ENCODE assay signal across 8 mouse cellular contexts in the genomic region with DNA sequence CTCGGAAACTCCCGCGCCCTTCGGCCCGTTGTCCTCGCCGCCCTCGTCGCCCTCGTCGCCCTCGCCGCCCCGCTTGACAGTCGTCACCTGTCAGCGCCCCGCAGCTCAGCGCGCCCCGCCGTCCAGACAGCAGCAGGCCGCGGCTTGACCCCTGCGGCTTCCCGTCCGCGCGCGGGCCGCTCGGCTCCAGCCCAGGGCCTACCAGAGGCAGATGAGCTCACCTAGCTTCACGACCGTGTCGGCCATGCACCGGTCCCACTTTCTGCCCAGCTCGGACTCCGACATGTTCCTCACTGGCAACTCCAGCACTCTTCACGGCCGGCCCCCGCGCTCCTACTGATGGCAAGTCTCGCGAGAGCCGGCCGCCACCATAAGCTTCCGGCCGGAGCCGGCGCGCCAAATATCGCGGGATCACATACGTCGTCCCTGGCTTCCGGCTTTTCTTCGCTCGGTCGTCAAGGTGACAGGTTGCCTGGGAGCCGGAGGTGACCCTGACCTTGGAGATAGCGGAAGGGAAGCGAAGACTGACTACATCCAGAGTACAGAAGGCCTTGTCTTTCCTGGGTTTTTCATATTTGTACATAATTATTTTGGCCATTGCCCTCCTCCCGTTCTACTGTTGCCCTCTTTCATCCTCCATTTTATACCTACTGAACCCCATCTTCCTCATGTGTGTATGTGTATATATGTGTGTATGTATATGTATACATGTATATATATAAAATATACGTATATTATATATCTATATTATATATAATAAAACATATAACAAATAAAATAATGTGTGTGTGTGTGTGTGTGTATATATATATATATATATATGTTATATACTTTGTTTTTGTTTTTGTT. TPM values are rescaled to one million over a fixed set of nuclear protein-coding genes. Genes with fewer than 3 reads are reported as not detected.
A peak's percentile ranks its signal among the peaks of the same experiment; 100 is the strongest.
DNase-seq lines count a peak whose midpoint lies in the region; ATAC-seq lines count a peak whose summit lies in the region.

Gene Minos1, minus strand, starts transcription at position 413 of the 849 bp plus-strand sequence.

- peak; percentile 95 for ATAC-seq in heart, embryonic 13.5 days (ENCODE audit: extremely low read depth, insufficient number of reproducible peaks, low FRiP score, low TSS enrichment)
- peak; percentile 93 for ATAC-seq in liver, embryonic 12.5 days
- ATAC-seq in stomach, embryonic 15.5 days (ENCODE audit: insufficient read depth, low FRiP score, low read depth): peak; percentile 97

- DNase-seq in CD4-positive, CD25-positive, alpha-beta regulatory T cell, adult 2 months (ENCODE audit: low read depth, low spot score): peak; percentile 99
- DNase-seq in fat pad, adult 2 months (ENCODE audit: extremely low read depth, low read depth, low spot score): peak; percentile 69
- peak; percentile 99 for DNase-seq in kidney, postnatal 10 days
- DNase-seq in natural killer cell, adult 2 months (ENCODE audit: low spot score in 2 of 2): peak; percentile 95 to 96

- peak within 1 kb of the TSS; percentile 99 for H3K4me3 ChIP-seq in brown adipose tissue, adult 24 weeks (ENCODE audit: insufficient read depth, low read depth, low read length)
- peak within 1 kb of the TSS; percentile 97 for H3K4me3 ChIP-seq in heart, embryonic 13.5 days
- peak within 1 kb of the TSS; percentile 98 for H3K4me3 ChIP-seq in liver, embryonic 12.5 days
- peak within 1 kb of the TSS; percentile 90 for H3K4me3 ChIP-seq in stomach, embryonic 15.5 days (replicated peaks)

- peaks cover 9% of the 10 kb centered on the region for H3K4me1 ChIP-seq in brown adipose tissue, adult 24 weeks (ENCODE audit: control insufficient read depth, insufficient read depth, insufficient read length, low read length)
- peaks cover 23% of the 10 kb centered on the region for H3K4me1 ChIP-seq in heart, embryonic 13.5 days
- peaks cover 38% of the 10 kb centered on the region for H3K4me1 ChIP-seq in liver, embryonic 12.5 days
- peaks cover 9% of the 10 kb centered on the region for H3K4me1 ChIP-seq in stomach, embryonic 15.5 days

- peak within 1 kb of the TSS; percentile 98 for H3K9ac ChIP-seq in heart, embryonic 13.5 days
- peak within 1 kb of the TSS; percentile 96 for H3K9ac ChIP-seq in liver, embryonic 12.5 days
- H3K9ac ChIP-seq in stomach, embryonic 15.5 days: peak within 1 kb of the TSS; percentile 85

- no peaks in the 10 kb centered on the region for H3K27me3 ChIP-seq in heart, embryonic 13.5 days (replicated peaks)
- no peaks in the 10 kb centered on the region for H3K27me3 ChIP-seq in liver, embryonic 12.5 days (replicated peaks)
- no peaks in the 10 kb centered on the region for H3K27me3 ChIP-seq in stomach, embryonic 15.5 days (replicated peaks)

- peak within 1 kb of the TSS; percentile 84 for H3K4me2 ChIP-seq in heart, embryonic 13.5 days
- peak within 1 kb of the TSS; percentile 90 for H3K4me2 ChIP-seq in liver, embryonic 12.5 days
- H3K4me2 ChIP-seq in stomach, embryonic 15.5 days: peak within 1 kb of the TSS; percentile 78

- peak within 1 kb of the TSS; percentile 98 for H3K27ac ChIP-seq in brown adipose tissue, adult 24 weeks (replicated peaks; ENCODE audit: low read depth, low read length)
- H3K27ac ChIP-seq in heart, embryonic 13.5 days (replicated peaks): peak within 1 kb of the TSS; percentile 96
- H3K27ac ChIP-seq in liver, embryonic 12.5 days: peak within 1 kb of the TSS; percentile 90
- H3K27ac ChIP-seq in stomach, embryonic 15.5 days: peak within 1 kb of the TSS; percentile 93

- WGBS in heart, embryonic 13.5 days: under 1% methylated on average over 63 of the region's 63 CpGs
- WGBS in liver, embryonic 12.5 days (ENCODE audit: insufficient replicate concordance): under 1% methylated on average over 58 of the region's 63 CpGs
- under 1% methylated on average over 63 of the region's 63 CpGs for WGBS in stomach, embryonic 15.5 days

- H3K36me3 ChIP-seq in heart, embryonic 13.5 days: peaks cover 12% of the 10 kb centered on the region
- peaks cover 13% of the 10 kb centered on the region for H3K36me3 ChIP-seq in liver, embryonic 12.5 days
- 0 out of 2 replicates have a peak, but pooled peaks cover 4% of the 10 kb centered on the region for H3K36me3 ChIP-seq in stomach, embryonic 15.5 days

- no peaks in the 10 kb centered on the region; the same call in 1 of the 2 replicates for H3K9me3 ChIP-seq in heart, embryonic 13.5 days
- peaks cover 6% of the 10 kb centered on the region for H3K9me3 ChIP-seq in liver, embryonic 12.5 days (replicated peaks)
- H3K9me3 ChIP-seq in stomach, embryonic 15.5 days: no peaks in the 10 kb centered on the region

RNA-seq across cellular contexts. Expression of gene Minos1, which starts in this region (rescaled TPM):
- 1,161 and 1,254 TPM in 2 replicates for polyA plus RNA-seq in brown adipose tissue, adult 24 weeks (2012; ENCODE audit: insufficient read depth, insufficient read length, missing spikeins)
- polyA plus RNA-seq in heart, embryonic 13.5 days (2015; fragmentation: Nextera tagmentation; extraction: Ambion mirVana): 572 and 667 TPM in 2 replicates
- 401 and 406 TPM in 2 replicates for polyA plus RNA-seq in liver, embryonic 12.5 days (2016; fragmentation: Nextera tagmentation; extraction: Ambion mirVana)
- polyA plus RNA-seq in stomach, embryonic 15.5 days (2015; fragmentation: Nextera tagmentation; extraction: Ambion mirVana): 514 and 574 TPM in 2 replicates

Comparison
In these comparisons a context has a peak if more than half of its experiments do, and no peak if none do; other contexts are left out.
1. Peak in every context shown above with its lines: DNase-seq, ATAC-seq, H3K4me3 ChIP-seq and H3K27ac ChIP-seq.